Mouse (Mus musculus) lung, adult 2 months (tissue): ENCODE measurements around the gene Gm21970.

Experiments used
- CTCF ChIP-seq: fragments of 200-500 bp; IDR thresholded peaks from 2 replicates; pipeline ENCODE4 v1.5.1; 2011; ENCODE audit warnings: mild to moderate bottlenecking, low read length, control low read depth; ENCODE audit not compliant: insufficient read depth
- POLR2A ChIP-seq: fragments of 200-500 bp; IDR thresholded peaks from 2 replicates; pipeline ENCODE4 v1.6.1; 2011; ENCODE audit warnings: low read depth, mild to moderate bottlenecking, control low read depth, low read length, borderline replicate concordance; ENCODE audit errors: extremely low read depth

- TF ChIP-seq CTCF (no peak), POLR2A (no peak)
Measured at GRCm38 (mm10) chr16:91366567-91366966, 25.0 kb upstream of the Gm21970 start.
